Mouse (Mus musculus): ENCODE measurements around the gene Myo1g. TPM values are rescaled to one million over a fixed set of nuclear protein-coding genes. Genes with fewer than 3 reads are reported as not detected.

The Myo1g gene
- total and polyA plus RNA-seq, 2 experiments from 2014 or later, result 0.39 to 0.68 TPM

- H3K9ac ChIP-seq (replicated peaks; ENCODE audit: low read length), result no peak overlapping the region
- 48% methylated on average over 1 of the region's 1 CpGs for WGBS
- no peak for TF ChIP-seq CTCF (IDR thresholded peaks at IDR 0.05; ENCODE audit: low read depth)
Measured at GRCm38 (mm10) chr11:6508269-6508876, 12.4 kb downstream of the Myo1g start.

GRCm38 (mm10) chr11:6506516-6506915, 14.2 kb downstream of the Myo1g start:
- ATAC-seq (no peak), DNase-seq (ENCODE audit: low spot score) (no peak)
- Histone ChIP-seq H3K4me1 (ENCODE audit: insufficient read depth, low read length) (no peaks in the 10 kb centered on the region), H3K36me3 (ENCODE audit: insufficient read depth, low read length) (no peaks in the 10 kb centered on the region), H3K4me3 (ENCODE audit: low read length) (no peak overlapping the region), H3K4me2 (ENCODE audit: low read depth, low read length) (no peak overlapping the region), H3K9ac (replicated peaks; ENCODE audit: low read length) (no peak overlapping the region), H3K27ac (no peak overlapping the region), H3K27me3 (ENCODE audit: insufficient read depth, low read length) (no peaks in the 10 kb centered on the region), H3K9me3 (ENCODE audit: low read length) (no peaks in the 10 kb centered on the region)
- TF ChIP-seq CTCF (IDR thresholded peaks at IDR 0.05; ENCODE audit: low read depth), result no peak
- WGBS, result 84% methylated on average over 9 of the region's 9 CpGs

More at GRCm38 (mm10) chr11:6508269-6508876, 12.4 kb downstream of the Myo1g start:
- Histone ChIP-seq H3K27ac (no peak overlapping the region), H3K4me3 (ENCODE audit: low read length) (no peak overlapping the region), H3K4me2 (ENCODE audit: low read depth, low read length) (no peak overlapping the region), H3K4me1 (ENCODE audit: insufficient read depth, low read length) (no peaks in the 10 kb centered on the region), H3K9me3 (ENCODE audit: low read length) (no peaks in the 10 kb centered on the region), H3K36me3 (ENCODE audit: insufficient read depth, low read length) (no peaks in the 10 kb centered on the region), H3K27me3 (ENCODE audit: insufficient read depth, low read length) (no peaks in the 10 kb centered on the region)
- ATAC-seq, result no peak
- no peak for DNase-seq (ENCODE audit: low spot score)

GRCm38 (mm10) chr11:6504689-6505088, 16.1 kb downstream of the Myo1g start:
- Histone ChIP-seq H3K27me3 (ENCODE audit: insufficient read depth, low read length) (no peaks in the 10 kb centered on the region), H3K27ac (no peak overlapping the region), H3K4me3 (ENCODE audit: low read length) (no peak overlapping the region), H3K9ac (replicated peaks; ENCODE audit: low read length) (no peak overlapping the region), H3K36me3 (ENCODE audit: insufficient read depth, low read length) (no peaks in the 10 kb centered on the region), H3K4me1 (ENCODE audit: insufficient read depth, low read length) (no peaks in the 10 kb centered on the region), H3K4me2 (ENCODE audit: low read depth, low read length) (no peak overlapping the region), H3K9me3 (ENCODE audit: low read length) (no peaks in the 10 kb centered on the region)
- WGBS, result 73% methylated on average over 6 of the region's 6 CpGs
- no peak for TF ChIP-seq CTCF (IDR thresholded peaks at IDR 0.05; ENCODE audit: low read depth)
- no peak for ATAC-seq
- no peak for DNase-seq (ENCODE audit: low spot score)

GRCm38 (mm10) chr11:6504226-6504625, 16.5 kb downstream of the Myo1g start:
- Histone ChIP-seq H3K4me1 (ENCODE audit: insufficient read depth, low read length) (no peaks in the 10 kb centered on the region), H3K4me3 (ENCODE audit: low read length) (no peak overlapping the region), H3K4me2 (ENCODE audit: low read depth, low read length) (no peak overlapping the region), H3K9ac (replicated peaks; ENCODE audit: low read length) (no peak overlapping the region), H3K27me3 (ENCODE audit: insufficient read depth, low read length) (no peaks in the 10 kb centered on the region), H3K27ac (no peak overlapping the region), H3K36me3 (ENCODE audit: insufficient read depth, low read length) (no peaks in the 10 kb centered on the region), H3K9me3 (ENCODE audit: low read length) (no peaks in the 10 kb centered on the region)
- WGBS, result 71% methylated on average over 3 of the region's 3 CpGs
- TF ChIP-seq CTCF (IDR thresholded peaks at IDR 0.05; ENCODE audit: low read depth), result no peak
- DNase-seq (ENCODE audit: low spot score), result no peak
- no peak for ATAC-seq

- no peak overlapping the region for H3K4me2 ChIP-seq (ENCODE audit: low read depth, low read length)
- ATAC-seq, result no peak
- H3K27ac ChIP-seq, result no peak overlapping the region
- DNase-seq (ENCODE audit: low spot score), result no peak
- H3K9me3 ChIP-seq (ENCODE audit: low read length), result no peaks in the 10 kb centered on the region
- no peaks in the 10 kb centered on the region for H3K4me1 ChIP-seq (ENCODE audit: insufficient read depth, low read length)
- TF ChIP-seq CTCF (IDR thresholded peaks at IDR 0.05; ENCODE audit: low read depth), result no peak
- no peak overlapping the region for H3K9ac ChIP-seq (replicated peaks; ENCODE audit: low read length)
- H3K27me3 ChIP-seq (ENCODE audit: insufficient read depth, low read length), result no peaks in the 10 kb centered on the region
- no peak overlapping the region for H3K4me3 ChIP-seq (ENCODE audit: low read length)
- 94% methylated on average over 2 of the region's 2 CpGs for WGBS
- no peaks in the 10 kb centered on the region for H3K36me3 ChIP-seq (ENCODE audit: insufficient read depth, low read length)
Measured at GRCm38 (mm10) chr11:6502506-6502905, 18.3 kb downstream of the Myo1g start.

GRCm38 (mm10) chr11:6497311-6497948, 23.3 kb downstream of the Myo1g start:
- TF ChIP-seq CTCF (IDR thresholded peaks at IDR 0.05; ENCODE audit: low read depth), result no peak
- Histone ChIP-seq H3K27me3 (ENCODE audit: insufficient read depth, low read length) (no peaks in the 10 kb centered on the region), H3K9ac (replicated peaks; ENCODE audit: low read length) (no peak overlapping the region), H3K4me2 (ENCODE audit: low read depth, low read length) (no peak overlapping the region), H3K9me3 (ENCODE audit: low read length) (no peaks in the 10 kb centered on the region), H3K4me1 (ENCODE audit: insufficient read depth, low read length) (no peaks in the 10 kb centered on the region), H3K36me3 (ENCODE audit: insufficient read depth, low read length) (no peaks in the 10 kb centered on the region), H3K4me3 (ENCODE audit: low read length) (no peak overlapping the region), H3K27ac (no peak overlapping the region)
- WGBS, result 64% methylated on average over 12 of the region's 12 CpGs
- ATAC-seq (0 out of 2 replicates have a peak, but pooled peaks have one; percentile 40), DNase-seq (ENCODE audit: low spot score) (no peak)
